Mouse (Mus musculus) hindbrain, embryonic 16.5 days (tissue): ENCODE data around the gene Vac14. TPM values are rescaled to one million over a fixed set of nuclear protein-coding genes. Genes with fewer than 3 reads are reported as not detected.

Experiments used
- ATAC-seq: fragments of 200-750 bp; cut with Nextera tagmentation; 2 replicates; pipeline ENCODE4 v1.8.0; 2017; ENCODE audit warnings: moderate TSS enrichment, moderate library complexity
- H3K27ac ChIP-seq: fragments of 300-500 bp; sonication (generic); 2 replicates; pipeline ENCODE4 v1.5.1; 2014; ENCODE audit warnings: low read depth, mild to moderate bottlenecking, control low read depth, low read length, moderate library complexity
- H3K27me3 ChIP-seq: fragments of 300-500 bp; sonication (generic); replicated peaks from 2 replicates; pipeline ENCODE4 v1.6.1; 2014; ENCODE audit warnings: low read length; ENCODE audit not compliant: control insufficient read depth, insufficient read depth
- H3K36me3 ChIP-seq: fragments of 300-500 bp; sonication (generic); 2 replicates; pipeline ENCODE4 v1.6.1; 2014; ENCODE audit warnings: mild to moderate bottlenecking, low read length, moderate library complexity, mixed read lengths; ENCODE audit not compliant: control insufficient read depth, insufficient read depth
- H3K4me1 ChIP-seq: fragments of 300-500 bp; sonication (generic); 2 replicates; pipeline ENCODE4 v1.6.1; 2014; ENCODE audit warnings: low read depth, low read length; ENCODE audit not compliant: control insufficient read depth, insufficient read depth
- H3K4me2 ChIP-seq: fragments of 300-500 bp; sonication (generic); 2 replicates; pipeline ENCODE4 v1.6.1; 2014; ENCODE audit warnings: mild to moderate bottlenecking, low read length, control low read depth, moderate library complexity
- H3K4me3 ChIP-seq: fragments of 300-500 bp; sonication (generic); 2 replicates; pipeline ENCODE4 v1.5.1; 2014; ENCODE audit warnings: mild to moderate bottlenecking, low read length, control low read depth, moderate library complexity
- H3K9ac ChIP-seq: fragments of 300-500 bp; sonication (generic); 2 replicates; pipeline ENCODE4 v1.6.1; 2014; ENCODE audit warnings: low read depth, mild to moderate bottlenecking, control low read depth, low read length, moderate library complexity
- H3K9me3 ChIP-seq: fragments of 300-500 bp; sonication (generic); 2 replicates; pipeline ENCODE4 v1.6.1; 2014; ENCODE audit warnings: mild to moderate bottlenecking, low read length, moderate library complexity; ENCODE audit not compliant: control insufficient read depth
- WGBS: fragments of 180-500 bp; shearing (Covaris S2); extraction: QIAGEN DNeasy Blood & Tissue Kit; methylation state at CpG from one replicate; pipeline ENCODE4 v1.1.7; 2014; 5-methylcytosine and 5-hydroxymethylcytosine counted together
- polyA plus RNA-seq: library from polyadenylated mRNA; unstranded; fragments of >200 nt; fragmentation: Nextera tagmentation; extraction: Ambion mirVana; gene quantifications from 2 replicates; pipeline ENCODE4 v1.2.1, GENCODE M21; 2015

Vac14 gene
- polyA plus RNA-seq, 1 experiment from 2014 or later, result 29.9 TPM

GRCm38 (mm10) chr8:110669932-110670628 is 51.7 kb downstream of the Vac14 start:
- Histone ChIP-seq H3K9ac (no peak overlapping the region), H3K27ac (no peak overlapping the region), H3K9me3 (no peaks in the 10 kb centered on the region), H3K4me3 (no peak overlapping the region), H3K4me1 (peaks cover 2% of the 10 kb centered on the region), H3K27me3 (no peaks in the 10 kb centered on the region), H3K36me3 (peaks cover 3% of the 10 kb centered on the region; the same call in 1 of the 2 replicates), H3K4me2 (no peak overlapping the region)
- 68% methylated on average over 8 of the region's 8 CpGs for WGBS
- no peak; the same call in 1 of the 2 replicates for ATAC-seq

GRCm38 (mm10) chr8:110671309-110671708 is 52.9 kb downstream of the Vac14 start:
- Histone ChIP-seq H3K27me3 (no peaks in the 10 kb centered on the region), H3K9ac (no peak overlapping the region), H3K27ac (peak overlapping the region; percentile 26; the same call in 1 of the 2 replicates), H3K36me3 (peaks cover 3% of the 10 kb centered on the region; the same call in 1 of the 2 replicates), H3K4me3 (no peak overlapping the region), H3K4me1 (no peaks in the 10 kb centered on the region), H3K9me3 (no peaks in the 10 kb centered on the region), H3K4me2 (no peak overlapping the region)
- 84% methylated on average over 6 of the region's 6 CpGs for WGBS
- ATAC-seq, result no peak

GRCm38 (mm10) chr8:110672133-110672532 is 53.7 kb downstream of the Vac14 start:
- 89% methylated on average over 2 of the region's 2 CpGs for WGBS
- H3K36me3 ChIP-seq, result peaks cover 3% of the 10 kb centered on the region; the same call in 1 of the 2 replicates
- no peak overlapping the region for H3K4me2 ChIP-seq
- no peaks in the 10 kb centered on the region for H3K9me3 ChIP-seq
- H3K27me3 ChIP-seq, result no peaks in the 10 kb centered on the region
- no peak overlapping the region for H3K9ac ChIP-seq
- no peak for ATAC-seq
- H3K4me3 ChIP-seq, result no peak overlapping the region
- no peak overlapping the region for H3K27ac ChIP-seq
- no peaks in the 10 kb centered on the region for H3K4me1 ChIP-seq

GRCm38 (mm10) chr8:110673168-110673567 is 54.8 kb downstream of the Vac14 start:
- no peak overlapping the region for H3K4me3 ChIP-seq
- no peaks in the 10 kb centered on the region for H3K4me1 ChIP-seq
- H3K9ac ChIP-seq, result no peak overlapping the region
- ATAC-seq, result no peak
- H3K9me3 ChIP-seq, result no peaks in the 10 kb centered on the region
- no peaks in the 10 kb centered on the region for H3K27me3 ChIP-seq
- H3K27ac ChIP-seq, result no peak overlapping the region
- WGBS, result 86% methylated on average over 2 of the region's 2 CpGs
- no peak overlapping the region for H3K4me2 ChIP-seq
- H3K36me3 ChIP-seq, result peaks cover 3% of the 10 kb centered on the region; the same call in 1 of the 2 replicates

GRCm38 (mm10) chr8:110674589-110674988 is 56.2 kb downstream of the Vac14 start:
- Histone ChIP-seq H3K4me1 (no peaks in the 10 kb centered on the region), H3K9me3 (no peaks in the 10 kb centered on the region), H3K4me3 (no peak overlapping the region), H3K9ac (no peak overlapping the region), H3K36me3 (peaks cover 3% of the 10 kb centered on the region), H3K4me2 (no peak overlapping the region), H3K27me3 (no peaks in the 10 kb centered on the region), H3K27ac (no peak overlapping the region)
- 93% methylated on average over 1 of the region's 1 CpGs for WGBS
- ATAC-seq, result no peak

- no peak overlapping the region for H3K4me3 ChIP-seq
- no peak for ATAC-seq
- 85% methylated on average over 5 of the region's 5 CpGs for WGBS
- H3K9ac ChIP-seq, result no peak overlapping the region
- H3K36me3 ChIP-seq, result peaks cover 3% of the 10 kb centered on the region
- H3K9me3 ChIP-seq, result no peaks in the 10 kb centered on the region
- H3K27ac ChIP-seq, result no peak overlapping the region
- H3K4me1 ChIP-seq, result no peaks in the 10 kb centered on the region
- H3K4me2 ChIP-seq, result no peak overlapping the region
- H3K27me3 ChIP-seq, result no peaks in the 10 kb centered on the region
Measured at GRCm38 (mm10) chr8:110676702-110677101, 58.3 kb downstream of the Vac14 start.

GRCm38 (mm10) chr8:110677174-110677660 is 58.8 kb downstream of the Vac14 start:
- WGBS, result 88% methylated on average over 5 of the region's 5 CpGs
- H3K4me1 ChIP-seq, result no peaks in the 10 kb centered on the region
- H3K9me3 ChIP-seq, result no peaks in the 10 kb centered on the region
- no peak overlapping the region for H3K4me2 ChIP-seq
- H3K9ac ChIP-seq, result no peak overlapping the region
- H3K27ac ChIP-seq, result no peak overlapping the region
- no peak overlapping the region for H3K4me3 ChIP-seq
- no peaks in the 10 kb centered on the region for H3K27me3 ChIP-seq
- ATAC-seq, result no peak
- H3K36me3 ChIP-seq, result peaks cover 3% of the 10 kb centered on the region

GRCm38 (mm10) chr8:110678989-110679388 is 60.6 kb downstream of the Vac14 start:
- Histone ChIP-seq H3K4me1 (no peaks in the 10 kb centered on the region), H3K4me2 (no peak overlapping the region), H3K9me3 (no peaks in the 10 kb centered on the region), H3K27me3 (no peaks in the 10 kb centered on the region), H3K4me3 (no peak overlapping the region), H3K27ac (no peak overlapping the region), H3K9ac (no peak overlapping the region), H3K36me3 (peaks cover 13% of the 10 kb centered on the region)
- ATAC-seq, result no peak; the same call in 1 of the 2 replicates
- 86% methylated on average over 3 of the region's 3 CpGs for WGBS

GRCm38 (mm10) chr8:110687726-110688125 is 69.3 kb downstream of the Vac14 start:
- Histone ChIP-seq H3K9me3 (no peaks in the 10 kb centered on the region), H3K4me1 (no peaks in the 10 kb centered on the region; the same call in 1 of the 2 replicates), H3K27ac (0 out of 2 replicates have a peak overlapping the region, but pooled peaks have one; percentile 17), H3K9ac (no peak overlapping the region), H3K27me3 (no peaks in the 10 kb centered on the region), H3K4me2 (no peak overlapping the region), H3K36me3 (peaks cover 13% of the 10 kb centered on the region), H3K4me3 (no peak overlapping the region)
- ATAC-seq, result peak; percentile 89
- 61% methylated on average over 5 of the region's 5 CpGs for WGBS
